Mouse (Mus musculus) brain, adult 2 months (tissue): ENCODE measurements around the gene Fam57b.
A peak's percentile ranks its signal among the peaks of the same experiment; 100 is the strongest.
"Not testable (repeated sequence)": the region's sequence is repeated elsewhere in the genome, so short reads cannot be mapped to it uniquely, and the experiment has no call there.

Source experiments
- DNase-seq: peaks from one replicate; pipeline ENCODE4 v3.0.0; 2011; ENCODE audit warnings: low read depth, low spot score

The Fam57b gene

DNA sequence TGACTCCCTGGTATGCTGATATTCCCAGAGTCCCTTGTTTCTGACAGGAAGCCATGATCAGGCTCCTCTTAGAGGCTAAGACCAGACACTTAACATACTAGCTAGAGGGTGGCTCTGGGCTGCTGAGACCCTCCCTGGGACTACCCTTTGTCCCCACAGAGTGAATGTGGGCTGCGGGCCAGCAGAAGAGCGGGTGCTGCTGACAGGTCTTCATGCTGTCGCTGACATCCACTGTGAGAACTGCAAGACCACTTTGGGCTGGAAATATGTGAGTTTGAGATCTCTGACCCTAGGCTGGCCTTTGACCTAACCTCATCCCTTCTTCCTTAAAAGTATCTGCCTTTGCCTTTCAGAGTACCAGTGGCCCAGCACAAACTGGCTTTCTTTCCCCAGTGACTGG, 19.3 kb upstream of the Fam57b start:
- no peak for DNase-seq

GRCm38 (mm10) chr7:126779101-126779500, 18.4 kb upstream of the Fam57b start:
- not testable (repeated sequence) for DNase-seq

DNA sequence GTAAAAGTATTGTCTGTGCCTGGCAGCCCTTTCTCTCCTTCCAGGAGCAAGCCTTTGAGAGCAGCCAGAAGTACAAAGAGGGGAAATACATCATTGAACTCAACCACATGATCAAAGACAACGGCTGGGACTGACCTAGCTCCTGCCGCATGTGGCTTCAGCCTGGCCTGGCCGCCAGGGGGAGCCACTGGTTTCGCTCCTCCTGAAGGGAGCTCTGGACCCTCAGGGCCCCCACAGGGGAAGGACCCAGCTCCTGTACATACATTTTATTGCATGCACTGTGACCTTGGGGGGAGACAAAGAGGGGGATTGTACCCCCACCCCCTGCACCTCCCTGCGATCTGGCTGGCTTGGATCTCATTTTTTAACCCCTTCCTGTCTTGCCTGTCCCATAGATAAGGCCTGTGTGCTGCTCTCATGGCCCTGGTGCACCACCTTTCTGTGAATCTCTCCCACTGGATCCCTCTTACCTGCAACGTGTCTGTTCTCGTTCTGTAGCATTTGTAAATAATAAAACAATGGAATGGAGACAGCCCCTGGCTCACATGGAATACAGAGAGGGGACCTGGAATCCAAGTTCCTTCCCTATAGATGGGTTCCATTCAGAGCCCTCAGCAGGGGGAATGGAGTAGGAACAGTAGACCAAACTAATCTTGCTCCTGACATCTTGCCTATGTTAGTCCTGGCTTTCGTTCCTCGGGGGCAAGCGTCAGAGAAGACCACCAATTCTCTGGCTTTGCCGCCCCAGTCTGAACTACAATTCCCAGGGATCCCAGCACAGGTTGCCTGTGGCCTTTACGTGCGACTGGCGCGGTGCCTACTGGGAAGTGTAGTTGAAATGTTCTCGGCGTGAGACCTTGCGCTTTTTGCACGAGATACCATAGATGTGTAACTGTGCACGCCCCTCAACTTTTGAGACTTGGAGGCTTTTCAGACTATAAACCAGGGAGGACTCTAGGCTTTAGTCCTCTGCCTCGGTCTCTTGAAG, 17.2 kb upstream of the Fam57b start:
- DNase-seq: peak; percentile 94

DNA sequence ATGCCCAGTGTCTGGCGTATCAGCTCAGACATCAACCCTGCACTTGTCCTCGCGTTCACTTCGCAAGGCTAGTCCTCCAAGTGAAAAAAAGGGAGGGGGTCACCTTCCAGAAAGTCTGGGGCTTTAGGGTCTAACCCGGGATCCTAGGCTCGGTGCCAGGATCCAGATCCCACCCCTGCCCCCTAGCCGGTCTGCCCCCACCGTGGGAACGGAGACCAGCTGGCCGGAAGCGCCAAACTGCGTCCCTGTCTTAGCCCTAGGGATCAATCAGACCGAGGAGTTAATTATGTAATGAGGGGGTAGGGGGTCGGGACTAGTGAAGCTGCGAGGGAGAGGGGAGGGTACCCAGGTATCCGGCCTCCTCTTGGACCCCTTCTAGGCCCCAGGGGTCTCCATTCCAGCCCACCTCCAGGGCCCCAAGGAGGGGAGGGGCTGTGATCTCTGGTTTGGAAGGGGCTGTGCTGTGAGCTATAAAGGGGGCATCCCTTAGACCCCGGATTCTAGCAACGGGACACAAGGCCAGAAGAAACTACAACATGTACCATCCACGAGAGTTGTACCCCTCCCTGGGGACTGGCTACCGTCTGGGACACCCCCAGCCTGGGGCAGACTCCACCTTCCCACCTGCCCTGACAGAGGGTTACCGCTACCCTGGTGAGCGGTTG, 16.4 kb upstream of the Fam57b start, which contains the start of gene Tbx6:
Gene Tbx6 (plus strand): TSS at position 513 of the 665 bp plus-strand sequence.
- no peak for DNase-seq

- DNase-seq: no peak
These were observed 15.7 kb upstream of the Fam57b start for GRCm38 (mm10) chr7:126781661-126782370.

- no peak for DNase-seq
These were observed 14.8 kb upstream of the Fam57b start for GRCm38 (mm10) chr7:126782693-126783092.

GRCm38 (mm10) chr7:126784469-126784868, 13.0 kb upstream of the Fam57b start:
- no peak for DNase-seq

GRCm38 (mm10) chr7:126785056-126785455, 12.4 kb upstream of the Fam57b start:
- DNase-seq: no peak

DNA sequence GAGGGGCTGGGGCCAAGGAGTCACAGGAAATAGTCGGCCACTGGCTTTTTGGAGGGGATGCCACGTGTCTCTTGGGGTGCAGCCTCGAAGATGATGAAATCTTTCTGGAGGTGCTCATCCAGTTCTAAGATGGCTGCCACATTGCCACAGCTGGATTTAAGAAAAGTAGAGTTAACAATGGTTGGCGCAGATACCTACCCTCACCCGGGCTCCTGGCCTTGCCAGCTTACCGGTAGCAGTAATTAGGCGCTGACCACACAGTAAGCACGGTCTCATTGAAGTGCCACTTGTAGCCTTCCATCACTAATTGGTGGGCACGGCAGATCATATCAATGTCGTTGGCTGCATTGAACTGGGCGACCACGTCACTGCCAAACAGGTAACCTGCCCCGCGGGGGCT, 11.3 kb upstream of the Fam57b start:
- DNase-seq: no peak

GRCm38 (mm10) chr7:126789141-126789540, 8.3 kb upstream of the Fam57b start:
- DNase-seq: no peak

DNA sequence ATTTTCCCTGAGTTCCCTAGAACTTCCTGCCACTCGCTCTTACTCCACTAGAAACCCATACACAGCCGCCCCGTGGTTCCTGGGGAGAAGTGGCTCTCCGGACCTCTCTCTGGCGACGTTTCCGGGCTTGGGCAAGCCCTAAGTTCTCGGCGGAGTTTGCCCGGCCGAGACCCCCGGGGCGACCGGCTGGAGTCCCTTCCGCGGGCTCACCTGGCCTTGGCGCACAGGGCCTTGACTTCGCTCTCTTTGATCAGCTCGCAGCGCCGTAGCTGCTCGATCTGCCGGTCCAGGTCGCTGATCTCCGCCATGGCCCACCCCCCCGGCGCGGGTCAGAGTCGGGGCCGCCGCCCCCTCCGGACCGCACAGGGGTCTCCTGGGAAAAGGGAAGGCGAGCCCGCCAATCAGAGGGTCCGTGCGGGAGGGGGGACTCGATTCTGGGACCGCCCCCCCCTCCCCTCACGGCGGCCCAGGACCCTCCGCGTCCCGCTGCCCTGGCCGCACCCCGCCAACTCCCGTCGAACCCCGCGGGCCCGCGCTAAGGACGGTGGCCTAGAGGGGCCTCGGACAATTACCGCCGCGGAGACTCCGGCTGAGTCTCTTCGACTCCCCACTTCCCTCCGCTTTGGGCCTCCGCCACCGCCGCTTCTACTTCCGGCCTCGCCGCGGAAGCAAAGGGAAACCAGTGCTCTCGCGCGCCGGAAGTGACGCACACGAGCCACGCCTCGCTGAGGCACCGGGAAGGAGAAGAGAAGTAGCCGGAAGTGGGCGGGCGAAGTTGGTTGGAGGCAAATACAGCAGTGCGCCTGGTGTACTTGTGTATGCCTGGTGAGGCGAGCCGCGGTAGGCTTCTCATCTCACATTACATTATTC, 5.4 kb upstream of the Fam57b start, which contains the start of gene Ppp4c:
Gene Ppp4c (minus strand): TSS at position 646 of the 870 bp plus-strand sequence.
- peak; percentile 99 for DNase-seq

DNA sequence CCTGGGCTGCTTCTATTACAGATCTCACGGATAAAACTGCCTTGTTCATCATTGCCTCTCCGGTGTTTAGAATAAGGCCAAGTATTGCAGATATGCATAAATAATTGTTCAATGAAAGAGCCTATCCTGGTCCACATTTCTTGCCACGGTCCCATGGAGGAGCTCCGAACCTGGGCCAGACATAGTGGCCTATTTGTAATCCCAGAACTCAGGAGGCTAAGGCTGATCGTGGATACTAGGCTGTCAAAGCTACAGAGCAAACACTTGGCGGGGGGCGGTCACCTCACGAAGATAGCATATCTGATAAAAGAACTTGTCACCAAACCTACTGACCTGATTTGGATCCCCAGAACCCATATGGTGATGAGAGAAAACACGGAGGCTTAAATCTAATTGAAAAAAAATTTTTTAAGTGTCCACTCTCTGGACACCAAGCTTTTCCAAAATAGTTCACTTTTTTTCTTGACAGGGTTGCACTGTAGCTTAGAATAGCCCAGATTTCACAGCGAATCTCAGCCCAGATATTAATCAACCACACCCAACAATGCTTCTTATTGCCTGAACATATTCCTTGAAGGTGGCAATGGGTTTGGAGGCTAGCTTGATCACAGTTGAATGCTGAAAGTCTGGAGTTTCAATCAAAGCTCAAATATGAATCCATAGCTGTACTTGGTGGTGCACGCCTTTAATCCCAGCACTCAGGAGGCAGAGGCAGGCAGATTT, 4.6 kb upstream of the Fam57b start:
- DNase-seq: no peak

DNA sequence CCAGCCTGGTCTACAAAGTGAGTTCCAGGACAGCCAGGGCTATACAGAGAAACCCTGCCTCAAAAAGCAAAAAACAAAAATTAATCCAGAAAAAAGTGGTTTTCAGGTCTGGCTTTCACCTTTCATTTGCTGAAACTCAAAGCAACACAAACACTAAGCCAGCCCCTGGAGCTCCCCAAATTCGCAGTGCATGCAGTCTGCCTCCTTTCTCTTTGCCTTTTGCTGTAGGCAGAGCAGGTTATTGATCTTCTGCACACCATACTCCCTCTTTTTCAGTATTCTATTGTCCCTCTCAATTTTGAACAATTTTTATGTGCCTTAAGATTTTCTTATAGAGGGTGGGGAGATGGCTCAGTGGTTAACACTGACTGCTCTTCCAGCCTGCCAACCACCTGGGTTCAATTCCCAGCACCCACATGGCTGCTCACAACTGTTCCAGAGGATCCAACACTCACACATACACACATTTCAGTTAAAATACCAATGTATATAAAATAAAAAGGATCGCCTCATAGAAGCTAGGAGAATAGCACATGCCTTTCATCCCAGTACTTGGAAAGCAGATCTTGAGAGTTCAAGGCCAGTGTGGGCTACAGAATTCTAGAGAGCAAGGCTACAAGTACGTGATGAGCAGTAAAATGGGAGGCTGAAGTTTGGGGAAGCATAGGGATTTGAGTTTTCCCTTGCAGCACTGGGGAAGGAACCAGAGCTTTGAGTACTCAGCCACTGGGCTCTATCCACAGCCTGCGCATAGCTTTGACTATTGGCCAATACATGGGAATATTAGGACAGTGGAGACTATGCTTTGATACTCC, 3.8 kb upstream of the Fam57b start:
- DNase-seq: no peak

- no peak for DNase-seq
These were observed 3.2 kb upstream of the Fam57b start for GRCm38 (mm10) chr7:126794271-126794605.

- DNase-seq: no peak
These were observed 1.8 kb upstream of the Fam57b start for GRCm38 (mm10) chr7:126795387-126796317.

- DNase-seq: peak; percentile 85
These were observed 1.0 kb upstream of the Fam57b start for GRCm38 (mm10) chr7:126796350-126796932.

DNA sequence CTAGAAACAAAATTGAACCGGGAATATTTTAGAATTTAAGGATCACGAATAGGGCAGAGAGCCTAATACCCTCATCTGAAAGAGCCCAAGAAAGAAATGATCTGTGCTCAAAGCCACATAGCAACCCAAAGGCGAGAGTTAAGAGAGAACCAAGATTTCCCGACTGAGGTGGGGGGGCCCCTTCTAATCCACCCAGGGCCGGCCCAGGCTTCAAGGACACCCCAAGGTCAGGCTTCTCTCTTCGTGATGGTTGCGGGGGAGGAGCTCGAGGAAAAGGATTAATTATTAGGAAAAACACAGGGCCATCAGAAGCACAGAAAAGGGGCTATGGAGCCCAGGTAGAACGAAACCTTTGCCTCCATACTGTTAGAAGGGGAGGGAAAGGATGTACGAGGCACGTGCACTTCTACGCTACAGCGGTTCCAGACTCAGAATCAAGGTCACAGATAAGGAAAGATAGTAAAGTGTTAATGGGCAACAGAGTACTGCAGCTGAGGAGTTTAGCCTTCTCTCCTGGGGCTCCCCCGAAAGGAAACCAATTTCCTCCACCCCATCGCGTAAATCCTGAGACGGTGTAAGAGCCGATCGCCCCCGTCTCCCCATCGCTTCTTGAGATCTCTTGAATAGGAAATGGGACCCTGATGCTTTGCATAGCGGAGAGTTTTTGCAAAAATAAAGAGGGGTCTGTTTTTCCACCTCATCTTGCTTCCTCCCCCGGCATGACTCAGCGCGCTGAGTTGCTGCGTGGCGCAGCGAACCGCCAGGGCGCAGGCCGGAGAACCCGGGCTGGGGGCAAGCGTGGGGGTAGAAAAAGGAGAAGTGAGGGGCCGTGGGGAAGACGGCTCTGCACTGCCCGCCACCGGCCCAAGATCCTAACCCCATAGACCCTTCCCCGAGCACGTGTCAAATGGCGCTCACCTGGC, 920 bp downstream of the Fam57b start:
- peak; percentile 40 for DNase-seq
